Mouse (Mus musculus) hindbrain, postnatal 0 days (tissue): ENCODE data around the gene Stac2. TPM values are rescaled to one million over a fixed set of nuclear protein-coding genes. Genes with fewer than 3 reads are reported as not detected.
A peak's percentile ranks its signal among the peaks of the same experiment; 100 is the strongest.

Experiments used
- ATAC-seq: fragments of 200-750 bp; cut with Nextera tagmentation; 2 replicates; pipeline ENCODE4 v1.8.0; 2017; ENCODE audit warnings: mild to moderate bottlenecking, moderate TSS enrichment, moderate library complexity
- DNase-seq: peaks from one replicate; pipeline ENCODE4 v3.0.0-alpha.2; 2015; ENCODE audit warnings: low spot score
- H3K27ac ChIP-seq: fragments of 300-500 bp; sonication (generic); 2 replicates; pipeline ENCODE4 v1.5.1; 2014; ENCODE audit warnings: mild to moderate bottlenecking
- H3K27me3 ChIP-seq: fragments of 300-500 bp; sonication (generic); 2 replicates; pipeline ENCODE4 v1.6.1; 2014; ENCODE audit warnings: low read length, mixed read lengths; ENCODE audit not compliant: insufficient read depth
- H3K36me3 ChIP-seq: fragments of 300-500 bp; sonication (generic); 2 replicates; pipeline ENCODE4 v1.6.1; 2014; ENCODE audit warnings: low read length, mixed read lengths; ENCODE audit not compliant: insufficient read depth
- H3K4me1 ChIP-seq: fragments of 300-500 bp; sonication (generic); 2 replicates; pipeline ENCODE4 v1.6.1; 2014; ENCODE audit warnings: antibody characterized with exemption, low read length, mixed read lengths; ENCODE audit not compliant: insufficient read depth
- H3K4me2 ChIP-seq: fragments of 300-500 bp; sonication (generic); 2 replicates; pipeline ENCODE4 v1.6.1; 2014; ENCODE audit warnings: low read depth, mild to moderate bottlenecking, low read length, moderate library complexity, mixed read lengths
- H3K4me3 ChIP-seq: fragments of 300-500 bp; sonication (generic); 2 replicates; pipeline ENCODE4 v1.5.1; 2014; ENCODE audit warnings: low read length
- H3K9ac ChIP-seq: fragments of 300-500 bp; sonication (generic); replicated peaks from 2 replicates; pipeline ENCODE4 v1.6.1; 2014; ENCODE audit warnings: mild to moderate bottlenecking, low read length, moderate library complexity, mixed read lengths
- H3K9me3 ChIP-seq: fragments of 300-500 bp; sonication (generic); 2 replicates; pipeline ENCODE4 v1.6.1; 2016; ENCODE audit warnings: low read length, mixed read lengths
- CTCF ChIP-seq: IDR thresholded peaks from 2 replicates; pipeline ENCODE4 v1.5.1; 2016; ENCODE audit warnings: antibody characterized with exemption, control low read depth, low read depth
- WGBS: fragments of 180-500 bp; shearing (Covaris S2); extraction: QIAGEN DNeasy Blood & Tissue Kit; methylation state at CpG from one replicate; pipeline ENCODE4 v1.1.7; 2014; 5-methylcytosine and 5-hydroxymethylcytosine counted together
- polyA plus RNA-seq: library from polyadenylated mRNA; unstranded; fragments of >200 nt; fragmentation: Nextera tagmentation; extraction: Ambion mirVana; gene quantifications from 2 replicates; pipeline ENCODE4 v1.2.1, GENCODE M21; 2015
- total RNA-seq: library from RNA; depleted of rRNA; stranded (reverse); fragments of >200 nt; gene quantifications from 2 replicates; pipeline ENCODE4 v1.2.3, GENCODE M21; 2014

The Stac2 gene
- total and polyA plus RNA-seq, 2 experiments from 2014 or later = 6.1 to 6.9 TPM

- no peak for TF ChIP-seq CTCF
- Histone ChIP-seq H3K9ac (no peak overlapping the region), H3K4me1 (peaks cover 7% of the 10 kb centered on the region), H3K4me3 (no peak overlapping the region), H3K4me2 (no peak overlapping the region), H3K27me3 (no peaks in the 10 kb centered on the region), H3K36me3 (peaks cover 17% of the 10 kb centered on the region; the same call in 1 of the 2 replicates), H3K27ac (no peak overlapping the region), H3K9me3 (no peaks in the 10 kb centered on the region)
- DNase-seq (no peak), ATAC-seq (no peak)
- 79% methylated on average over 5 of the region's 5 CpGs for WGBS
Observed at GRCm38 (mm10) chr11:98034061-98034460, 19.2 kb downstream of the Stac2 start.

DNA sequence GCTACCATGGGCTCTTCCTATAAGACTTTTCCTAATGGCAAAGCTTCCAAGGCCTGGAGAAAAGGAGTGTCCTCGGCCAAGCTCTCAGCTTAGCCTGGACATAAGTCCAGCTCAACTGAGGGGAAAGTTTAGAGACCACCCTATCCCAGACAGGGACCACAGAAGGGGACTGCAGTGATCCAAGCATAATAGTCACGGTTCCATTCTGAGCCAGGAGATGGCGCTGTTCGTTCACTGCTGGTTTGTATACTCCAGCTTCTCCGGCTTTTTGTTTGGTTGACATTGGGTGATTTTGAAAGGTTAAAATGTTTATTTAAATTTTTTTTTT is 21.9 kb downstream of the Stac2 start:
- Histone ChIP-seq H3K27me3 (no peaks in the 10 kb centered on the region), H3K36me3 (peaks cover 25% of the 10 kb centered on the region; the same call in 1 of the 2 replicates), H3K4me2 (no peak overlapping the region), H3K27ac (no peak overlapping the region), H3K4me1 (peaks cover 11% of the 10 kb centered on the region), H3K9ac (no peak overlapping the region), H3K9me3 (no peaks in the 10 kb centered on the region), H3K4me3 (no peak overlapping the region)
- peak; percentile 90 for DNase-seq
- peak; percentile 95 for TF ChIP-seq CTCF
- 4% methylated on average over 5 of the region's 5 CpGs for WGBS
- ATAC-seq = no peak

DNA sequence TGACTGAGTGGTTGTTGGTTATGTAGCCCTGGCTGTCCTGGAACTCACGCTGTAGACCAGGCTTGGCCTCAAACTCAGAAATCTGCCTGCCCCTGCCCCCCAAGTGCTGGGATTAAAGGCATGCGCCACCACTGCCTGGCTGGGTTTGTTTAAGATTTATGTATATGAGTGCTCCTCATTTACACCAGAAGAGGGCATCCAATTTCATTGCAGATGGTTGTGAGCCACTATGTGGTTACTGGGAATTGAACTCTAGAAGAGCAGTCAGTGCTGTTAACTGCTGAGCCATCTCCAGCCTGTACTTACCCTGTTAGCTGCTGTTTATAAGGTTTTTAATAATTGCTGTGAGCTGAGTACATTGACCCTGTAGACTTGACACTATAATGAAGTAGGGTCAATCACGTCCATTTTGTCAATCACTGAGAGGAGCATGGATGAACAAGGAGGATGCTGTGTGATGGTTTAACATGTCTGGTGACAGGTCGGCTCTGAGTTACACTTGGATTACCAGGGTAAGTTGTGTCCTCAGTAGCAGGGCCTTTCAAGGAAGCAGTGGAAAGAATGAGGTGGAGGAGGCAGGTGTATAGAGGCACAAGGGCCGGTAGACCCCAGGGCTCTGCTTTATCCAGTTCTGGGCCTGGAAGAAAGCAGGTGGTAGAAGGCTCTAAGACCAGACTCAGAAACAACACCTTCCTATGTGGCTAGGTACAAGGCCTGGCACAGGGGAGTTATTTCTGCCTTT is 22.4 kb downstream of the Stac2 start:
- DNase-seq (peak; percentile 44), ATAC-seq (no peak)
- H3K9me3 ChIP-seq = no peaks in the 10 kb centered on the region
- no peak overlapping the region for H3K27ac ChIP-seq
- H3K4me1 ChIP-seq = peaks cover 12% of the 10 kb centered on the region
- peaks cover 25% of the 10 kb centered on the region; the same call in 1 of the 2 replicates for H3K36me3 ChIP-seq
- H3K9ac ChIP-seq = no peak overlapping the region
- TF ChIP-seq CTCF = peak; percentile 48; the same call in 1 of the 2 replicates
- WGBS = 51% methylated on average over 5 of the region's 5 CpGs
- H3K4me2 ChIP-seq = no peak overlapping the region
- no peak overlapping the region for H3K4me3 ChIP-seq
- no peaks in the 10 kb centered on the region for H3K27me3 ChIP-seq

DNA sequence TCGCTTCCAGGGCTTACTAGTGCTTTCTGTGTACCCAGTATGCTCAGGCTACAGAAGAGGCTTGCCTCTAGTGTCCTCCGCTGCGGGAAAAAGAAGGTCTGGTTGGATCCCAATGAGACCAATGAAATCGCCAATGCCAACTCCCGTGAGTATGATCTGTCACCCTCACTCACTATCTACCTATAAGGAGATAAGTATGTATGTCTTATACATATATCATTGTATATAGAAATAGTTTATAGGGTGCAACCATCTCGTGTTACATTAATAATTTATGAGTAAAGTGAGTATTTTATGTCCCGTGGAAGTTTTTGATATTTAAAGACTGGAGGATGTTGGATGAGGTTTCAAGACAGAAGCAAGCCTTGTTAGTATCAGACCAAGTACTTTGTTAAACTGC is 25.5 kb downstream of the Stac2 start:
- H3K9ac ChIP-seq = peak overlapping the region; percentile 99
- TF ChIP-seq CTCF = no peak
- 0 out of 2 replicates have a peak overlapping the region, but pooled peaks have one; percentile 95 for H3K27ac ChIP-seq
- H3K4me2 ChIP-seq = peak overlapping the region; percentile 81
- ATAC-seq (no peak), DNase-seq (no peak)
- no peaks in the 10 kb centered on the region for H3K9me3 ChIP-seq
- H3K36me3 ChIP-seq = peaks cover 25% of the 10 kb centered on the region; the same call in 1 of the 2 replicates
- 23% methylated on average over 7 of the region's 7 CpGs for WGBS
- H3K4me1 ChIP-seq = peaks cover 18% of the 10 kb centered on the region
- H3K4me3 ChIP-seq = peak overlapping the region; percentile 98
- no peaks in the 10 kb centered on the region for H3K27me3 ChIP-seq

DNA sequence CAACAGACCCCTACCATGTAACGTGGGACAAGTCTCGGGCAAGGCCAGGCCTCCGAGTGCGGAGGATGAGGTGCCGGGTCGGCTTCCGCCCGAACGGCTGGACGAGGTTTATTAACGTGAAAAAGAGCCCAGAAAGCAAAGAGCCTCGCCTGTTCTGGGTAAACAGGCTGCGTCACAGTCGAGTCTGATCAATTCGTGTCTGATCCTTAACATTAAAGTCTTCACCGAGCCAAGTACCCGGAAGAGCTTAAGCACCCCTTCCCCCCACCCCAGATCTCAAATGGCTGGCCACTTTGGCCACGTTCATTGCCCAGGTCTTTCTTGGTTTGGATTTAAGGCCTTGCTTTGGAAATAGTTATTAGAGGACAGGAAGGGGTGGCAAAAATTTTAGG is 26.0 kb downstream of the Stac2 start:
- Histone ChIP-seq H3K36me3 (peaks cover 25% of the 10 kb centered on the region; the same call in 1 of the 2 replicates), H3K27me3 (no peaks in the 10 kb centered on the region), H3K4me3 (peak overlapping the region; percentile 98), H3K9ac (peak overlapping the region; percentile 99), H3K4me2 (peak overlapping the region; percentile 81), H3K9me3 (no peaks in the 10 kb centered on the region), H3K27ac (peak overlapping the region; percentile 95), H3K4me1 (peaks cover 18% of the 10 kb centered on the region)
- 0% methylated on average over 18 of the region's 18 CpGs for WGBS
- no peak for DNase-seq
- ATAC-seq = no peak
- no peak for TF ChIP-seq CTCF

DNA sequence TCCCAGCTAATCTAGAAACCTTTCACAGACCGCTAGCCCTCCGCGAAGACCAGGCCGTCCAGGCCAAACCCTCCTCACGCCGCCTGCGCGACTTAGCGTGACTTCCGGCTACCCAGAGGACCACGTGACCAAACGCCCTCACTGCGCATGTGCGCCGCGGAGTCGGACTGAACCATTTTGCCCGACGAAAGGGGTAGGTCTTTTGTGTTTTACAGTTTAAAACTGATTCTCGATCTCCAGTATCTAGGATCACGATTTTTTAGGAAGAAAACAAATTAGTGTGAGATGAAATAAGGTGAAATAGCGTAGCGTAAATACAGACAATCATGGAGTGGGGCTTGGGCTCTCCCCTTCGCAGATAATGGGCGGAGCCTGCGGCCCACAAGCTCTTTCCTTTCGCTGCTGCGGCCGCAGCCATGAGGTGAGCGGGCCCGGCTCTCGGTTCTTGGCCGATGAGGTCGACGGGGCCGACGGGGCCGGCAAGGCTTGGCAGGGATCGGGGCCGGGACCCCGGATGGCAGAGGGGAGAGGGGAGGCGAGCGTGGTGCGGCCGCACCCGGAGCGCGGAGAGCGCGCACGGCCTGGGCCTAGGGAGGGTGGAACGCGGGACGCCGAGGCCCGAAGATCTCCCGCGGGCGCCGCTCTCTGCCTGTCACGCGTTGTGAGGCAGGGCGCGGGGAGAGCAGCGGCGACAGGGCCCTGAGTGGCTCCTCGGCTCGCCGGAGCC is 26.5 kb downstream of the Stac2 start, which contains the start of gene Rpl19:
Gene Rpl19, plus strand, starts transcription at position 141 of the 727 bp plus-strand sequence.
- DNase-seq = peak; percentile 95
- H3K4me3 ChIP-seq = peak within 1 kb of the TSS; percentile 98
- no peaks in the 10 kb centered on the region for H3K9me3 ChIP-seq
- peak within 1 kb of the TSS; percentile 99 for H3K9ac ChIP-seq
- H3K27ac ChIP-seq = peak within 1 kb of the TSS; percentile 95
- no peak for TF ChIP-seq CTCF
- peaks cover 25% of the 10 kb centered on the region; the same call in 1 of the 2 replicates for H3K36me3 ChIP-seq
- no peaks in the 10 kb centered on the region for H3K27me3 ChIP-seq
- H3K4me1 ChIP-seq = peaks cover 18% of the 10 kb centered on the region
- peak within 1 kb of the TSS; percentile 81 for H3K4me2 ChIP-seq
- WGBS = 1% methylated on average over 67 of the region's 69 CpGs
- ATAC-seq = peak; percentile 73

GRCm38 (mm10) chr11:98026248-98026569 is 27.1 kb downstream of the Stac2 start:
- H3K27ac ChIP-seq = peak overlapping the region; percentile 95
- WGBS = 4% methylated on average over 15 of the region's 15 CpGs
- no peak for ATAC-seq
- H3K27me3 ChIP-seq = no peaks in the 10 kb centered on the region
- DNase-seq = no peak
- peaks cover 25% of the 10 kb centered on the region; the same call in 1 of the 2 replicates for H3K36me3 ChIP-seq
- TF ChIP-seq CTCF = no peak
- H3K4me1 ChIP-seq = peaks cover 20% of the 10 kb centered on the region
- peak overlapping the region; percentile 98 for H3K4me3 ChIP-seq
- H3K9ac ChIP-seq = peak overlapping the region; percentile 99
- H3K4me2 ChIP-seq = peak overlapping the region; percentile 81
- H3K9me3 ChIP-seq = no peaks in the 10 kb centered on the region
